Mouse (Mus musculus) c-Kit-positive CD71-positive TER-119-negative erythroid progenitor cells, embryonic 14.5 days (primary cell): ENCODE results near the gene Bnip2.
"Not testable (repeated sequence)": the region's sequence is repeated elsewhere in the genome, so short reads cannot be mapped to it uniquely, and the experiment has no call there.

Source experiments
- DNase-seq: peaks from one replicate; pipeline ENCODE4 v3.0.0-alpha.2; 2013; ENCODE audit warnings: low read depth

Bnip2 gene

GRCm38 (mm10) chr9:70010781-70011473 is 21.7 kb downstream of the Bnip2 start:
- no peak for DNase-seq

GRCm38 (mm10) chr9:70011537-70012407 is 22.5 kb downstream of the Bnip2 start:
- DNase-seq: no peak

GRCm38 (mm10) chr9:70012408-70012901 is 23.2 kb downstream of the Bnip2 start, which contains the start of gene Gtf2a2:
Gene Gtf2a2, plus strand, starts transcription at chr9:70012550.
- peak; percentile 88 for DNase-seq

GRCm38 (mm10) chr9:70015632-70016031 is 26.4 kb downstream of the Bnip2 start:
- DNase-seq: no peak

- DNase-seq: no peak
Measured at GRCm38 (mm10) chr9:70018879-70019278, 29.6 kb downstream of the Bnip2 start.

- DNase-seq: no peak
Measured at GRCm38 (mm10) chr9:70021610-70022009, 32.3 kb downstream of the Bnip2 start.

GRCm38 (mm10) chr9:70022083-70022482 is 32.8 kb downstream of the Bnip2 start:
- no peak for DNase-seq

GRCm38 (mm10) chr9:70023615-70024014 is 34.3 kb downstream of the Bnip2 start:
- DNase-seq: not testable (repeated sequence)

- no peak for DNase-seq
Measured at GRCm38 (mm10) chr9:70024648-70025047, 35.4 kb downstream of the Bnip2 start.

GRCm38 (mm10) chr9:70025365-70026012 is 36.2 kb downstream of the Bnip2 start:
- DNase-seq: no peak

GRCm38 (mm10) chr9:70032167-70032566 is 42.9 kb downstream of the Bnip2 start:
- no peak for DNase-seq

- DNase-seq: no peak
Measured at GRCm38 (mm10) chr9:70033056-70033455, 43.8 kb downstream of the Bnip2 start.

GRCm38 (mm10) chr9:70034702-70035101 is 45.4 kb downstream of the Bnip2 start:
- no peak for DNase-seq

- no peak for DNase-seq
Measured at GRCm38 (mm10) chr9:70036646-70037045, 47.4 kb downstream of the Bnip2 start.

- DNase-seq: no peak
Measured at GRCm38 (mm10) chr9:70037988-70038387, 48.7 kb downstream of the Bnip2 start, which contains the start of gene Gcnt3. Gene Gcnt3, minus strand, starts transcription at chr9:70038088.

GRCm38 (mm10) chr9:70039597-70040385 is 50.5 kb downstream of the Bnip2 start:
- no peak for DNase-seq

- no peak for DNase-seq
Measured at GRCm38 (mm10) chr9:70040570-70040969, 51.3 kb downstream of the Bnip2 start.

GRCm38 (mm10) chr9:70042137-70042536 is 52.9 kb downstream of the Bnip2 start:
- DNase-seq: no peak

GRCm38 (mm10) chr9:70042935-70043334 is 53.7 kb downstream of the Bnip2 start:
- no peak for DNase-seq

GRCm38 (mm10) chr9:70044865-70045264 is 55.6 kb downstream of the Bnip2 start:
- DNase-seq: no peak

- no peak for DNase-seq
Measured at GRCm38 (mm10) chr9:70046255-70046654, 57.0 kb downstream of the Bnip2 start.

- no peak for DNase-seq
Measured at GRCm38 (mm10) chr9:70047839-70048238, 58.6 kb downstream of the Bnip2 start.
